Mouse (Mus musculus): ENCODE measurements around the gene Trpc6.

Trpc6 gene

DNA sequence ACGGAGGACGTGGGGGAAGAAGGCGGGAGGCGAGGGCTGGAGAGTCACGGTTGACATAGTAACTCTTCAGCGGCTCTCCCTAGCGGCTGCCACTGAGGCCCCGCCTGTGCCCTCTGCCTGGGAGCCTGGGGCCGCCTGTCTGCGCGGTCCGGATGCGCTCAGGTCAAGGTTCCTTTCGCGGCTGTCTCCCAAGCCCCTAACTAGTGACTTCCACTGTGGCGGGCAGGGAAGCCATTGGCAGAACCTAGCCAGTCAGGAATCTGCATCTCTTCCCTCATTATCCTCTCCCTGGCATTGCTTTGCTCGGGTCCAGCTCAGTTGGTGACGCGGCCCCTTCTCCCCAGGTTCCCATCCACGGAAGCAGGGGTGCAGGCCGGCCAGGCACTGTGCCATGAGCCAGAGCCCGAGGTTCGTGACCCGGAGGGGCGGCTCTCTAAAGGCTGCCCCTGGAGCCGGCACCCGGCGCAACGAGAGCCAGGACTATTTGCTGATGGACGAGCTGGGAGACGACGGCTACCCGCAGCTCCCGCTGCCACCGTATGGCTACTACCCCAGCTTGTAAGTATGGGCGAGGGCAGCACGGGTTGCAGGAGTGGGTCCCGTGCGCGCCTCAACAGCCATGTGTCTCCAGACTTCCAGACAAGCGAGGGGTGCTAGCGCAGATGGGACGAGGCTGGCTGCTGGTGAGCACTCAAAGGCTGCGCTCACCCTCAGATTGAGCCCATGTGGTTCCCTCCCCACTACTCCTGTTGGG lies at the start of gene Trpc6:
Trpc6 (plus strand) TSS at position 102 of the 754 bp plus-strand sequence.
- DNase-seq (ENCODE audit: low read depth): no peak

DNA sequence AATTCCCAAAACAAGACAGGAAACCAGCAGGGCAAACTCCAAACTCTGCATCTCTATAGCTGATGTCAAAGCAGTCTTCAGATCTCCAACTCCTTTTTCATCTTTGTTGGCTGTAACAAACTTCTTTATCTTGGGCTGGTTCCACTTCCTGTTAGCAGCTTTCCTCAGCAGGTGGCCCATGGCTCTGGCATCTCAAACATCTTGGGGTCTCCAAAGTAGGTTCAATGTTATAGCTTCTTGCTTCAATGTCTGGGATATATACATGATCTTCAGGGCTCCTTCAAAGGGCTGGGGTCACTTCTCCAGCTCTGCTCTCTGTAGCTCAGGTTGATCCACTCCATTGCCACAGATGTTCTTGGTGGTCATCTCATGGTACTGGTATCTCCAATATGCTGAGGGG lies 23.0 kb upstream of the Trpc6 start:
- no peak for DNase-seq (ENCODE audit: low read depth)

DNA sequence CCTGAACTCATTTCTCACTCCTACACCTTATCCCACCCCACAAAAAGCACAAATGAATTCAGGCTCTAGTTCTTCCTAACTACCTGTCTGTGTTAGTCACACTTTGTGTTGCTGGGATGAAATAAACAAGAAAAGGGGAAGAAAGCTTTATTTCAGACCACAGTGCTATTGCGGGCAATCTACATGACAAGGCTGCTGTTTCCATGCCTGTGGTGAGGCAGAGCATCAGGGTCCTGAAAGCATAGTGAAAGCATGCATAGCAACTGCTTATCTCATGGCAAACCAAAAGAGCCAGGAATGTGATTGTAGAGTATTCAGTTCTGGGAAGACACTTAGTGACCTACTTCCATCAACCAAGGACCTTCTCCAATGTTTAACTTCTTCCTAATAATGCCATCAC lies 10.3 kb upstream of the Trpc6 start:
- DNase-seq (ENCODE audit: low read depth): no peak

DNA sequence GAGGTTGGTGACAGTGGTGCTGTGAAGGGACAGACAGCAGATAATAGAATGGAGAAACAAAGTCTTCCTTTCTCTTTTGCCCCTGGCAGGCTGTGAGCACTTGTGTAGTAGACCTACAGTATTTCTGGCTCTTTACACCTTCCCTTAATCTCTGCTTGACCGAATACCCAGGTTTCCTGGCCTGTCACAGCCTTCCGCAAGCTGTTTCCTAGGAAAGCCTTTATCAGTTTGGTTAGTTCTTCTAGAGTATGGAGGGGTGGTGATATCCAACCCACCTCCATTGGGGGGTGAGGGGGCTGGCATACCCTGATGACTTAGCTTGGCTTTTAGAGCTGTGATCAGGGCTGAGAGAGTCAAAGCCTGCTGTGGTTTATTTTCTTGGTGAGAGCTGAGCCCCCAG lies 1.3 kb downstream of the Trpc6 start:
- DNase-seq (ENCODE audit: low read depth): no peak

DNA sequence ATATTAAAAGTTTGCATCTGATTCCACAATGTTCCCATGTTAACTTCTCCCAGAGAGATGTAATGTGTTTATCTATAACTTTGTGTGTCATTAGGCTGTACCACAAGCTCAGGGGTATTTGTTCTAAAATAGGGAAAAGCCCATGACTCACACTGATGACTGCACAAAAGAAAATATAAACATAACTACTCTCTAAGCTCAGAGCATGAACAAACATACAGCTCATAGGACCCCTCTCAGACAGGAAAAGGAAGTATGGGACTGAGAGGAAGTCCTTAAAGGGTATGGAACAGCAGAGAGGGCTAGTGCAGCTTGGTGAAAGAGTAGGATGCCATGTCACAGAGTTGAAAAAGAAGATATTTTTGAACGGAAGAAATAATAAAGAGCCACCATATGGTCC lies 14.6 kb downstream of the Trpc6 start:
- no peak for DNase-seq (ENCODE audit: low read depth)

DNA sequence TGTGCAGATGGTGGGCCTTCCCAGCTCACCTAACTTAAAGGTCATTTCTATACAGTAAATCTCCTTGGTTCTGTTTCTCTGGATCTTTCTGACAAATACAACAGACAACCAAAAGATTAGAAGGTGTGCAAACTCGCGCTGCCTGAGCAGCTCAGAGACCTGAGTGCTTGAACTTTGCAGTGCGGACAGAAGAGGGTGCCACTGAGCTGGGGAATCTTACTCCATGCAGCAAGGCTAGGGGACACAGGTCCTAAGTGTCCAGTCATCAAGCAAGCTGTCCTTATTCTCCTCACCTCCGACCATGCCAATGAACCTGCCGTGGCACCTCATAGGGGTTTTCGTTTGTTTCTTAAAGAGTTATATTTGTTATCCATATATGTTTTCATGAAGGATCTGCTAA lies 48.7 kb downstream of the Trpc6 start:
- DNase-seq (ENCODE audit: low read depth): peak; percentile 4

DNA sequence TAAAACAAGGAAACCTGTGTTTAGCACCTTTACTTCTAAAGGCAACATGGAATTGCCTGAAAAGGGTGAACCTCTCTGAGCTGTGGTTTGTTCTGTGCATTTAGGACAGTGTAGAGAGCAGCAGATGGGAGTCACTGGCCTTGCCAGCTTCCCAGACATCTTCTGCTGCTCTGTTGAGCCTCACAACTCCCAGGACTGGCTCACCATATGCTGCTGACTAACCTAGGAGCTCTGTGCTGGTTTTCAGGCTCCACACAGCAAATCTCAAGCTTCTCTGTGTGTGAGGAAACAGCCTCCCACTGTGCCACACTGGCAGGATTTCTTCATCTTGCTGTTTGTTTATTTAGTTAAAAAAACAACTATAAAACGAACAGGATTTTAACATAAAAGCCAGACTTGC lies 53.1 kb downstream of the Trpc6 start:
- no peak for DNase-seq (ENCODE audit: low read depth)

DNA sequence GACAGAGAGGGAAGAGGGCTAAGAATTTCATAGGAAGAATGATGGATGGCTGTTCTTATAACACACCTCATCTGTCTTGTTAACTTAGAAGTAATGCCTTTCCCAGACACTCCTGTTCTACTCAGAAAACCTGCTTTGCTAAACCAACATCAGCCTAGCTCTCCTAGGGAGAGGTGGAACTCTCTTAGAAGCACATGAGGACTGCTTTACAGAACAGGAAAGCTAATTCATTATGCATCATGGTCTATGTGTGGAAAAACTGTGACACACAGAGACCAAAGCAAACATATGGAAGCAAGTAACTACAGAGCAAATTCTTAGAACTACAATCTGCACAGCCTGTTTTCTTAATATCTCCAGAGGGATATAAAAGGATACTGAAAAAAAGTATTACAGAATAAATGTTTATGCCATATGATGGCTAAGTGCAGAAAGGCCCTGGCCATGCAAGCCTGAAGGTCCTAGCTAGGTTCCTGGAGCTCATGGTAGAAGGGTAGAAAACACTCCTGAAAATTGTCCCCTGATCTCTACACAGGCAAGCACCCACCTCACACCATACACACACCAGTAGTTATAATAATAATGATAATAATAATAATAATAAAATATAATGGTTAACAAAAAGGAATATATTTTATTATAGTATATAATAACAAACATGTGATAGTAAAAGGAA lies 63.0 kb downstream of the Trpc6 start:
- no peak for DNase-seq (ENCODE audit: low read depth)

DNA sequence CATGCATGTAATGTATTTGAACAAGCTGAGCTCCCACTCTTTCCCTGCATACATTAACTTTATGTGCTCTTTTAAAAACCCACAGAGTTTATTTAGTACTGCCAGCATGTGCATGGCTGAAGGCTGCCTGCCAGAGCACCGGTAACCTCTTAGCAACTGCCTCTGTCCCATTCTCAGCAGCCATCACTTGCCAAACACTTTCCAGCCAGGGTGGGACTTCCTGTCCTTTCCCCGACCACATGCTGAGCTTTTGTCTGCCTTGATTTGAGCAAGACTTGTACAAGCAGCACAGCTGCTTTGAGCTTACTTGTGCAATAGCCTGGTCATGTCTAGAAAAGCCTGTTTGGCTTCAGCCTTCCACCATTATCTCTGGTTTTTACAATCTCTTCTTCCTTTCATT lies 90.4 kb downstream of the Trpc6 start:
- no peak for DNase-seq (ENCODE audit: low read depth)

DNA sequence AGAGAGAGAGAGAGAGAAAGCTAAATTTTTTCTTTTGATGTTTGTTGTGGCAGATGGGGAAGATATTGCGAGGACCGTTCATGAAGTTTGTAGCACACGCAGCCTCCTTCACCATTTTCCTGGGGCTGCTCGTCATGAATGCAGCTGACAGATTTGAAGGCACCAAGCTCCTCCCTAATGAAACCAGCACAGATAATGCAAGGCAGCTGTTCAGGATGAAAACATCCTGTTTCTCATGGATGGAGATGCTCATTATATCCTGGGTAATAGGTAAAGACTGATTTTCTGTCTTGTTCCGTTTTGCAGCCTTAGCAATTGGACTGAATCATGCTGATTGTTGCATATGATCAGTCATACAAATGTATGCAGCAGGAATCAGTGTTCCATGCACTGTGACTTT lies 99.5 kb downstream of the Trpc6 start:
- DNase-seq (ENCODE audit: low read depth): no peak

DNA sequence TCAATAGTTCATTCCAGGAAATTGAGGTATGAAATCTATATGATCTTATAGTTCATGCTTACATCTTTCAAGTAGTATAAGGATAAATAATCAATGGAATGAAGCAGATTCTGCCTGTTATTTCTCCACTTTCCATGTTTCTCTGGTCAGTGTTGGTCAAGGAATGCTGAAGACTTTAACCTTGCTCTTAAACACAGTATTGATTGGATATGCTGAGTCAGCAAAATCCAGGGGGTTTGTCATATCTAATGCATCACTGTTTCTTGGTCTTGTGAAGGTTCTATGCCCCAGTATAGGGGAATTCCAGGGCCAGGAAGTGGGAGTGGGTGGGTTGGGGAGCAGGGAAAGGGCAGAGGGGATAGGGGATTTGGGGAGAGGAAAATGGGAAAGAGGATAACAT lies 111.4 kb downstream of the Trpc6 start:
- DNase-seq (ENCODE audit: low read depth): no peak

DNA sequence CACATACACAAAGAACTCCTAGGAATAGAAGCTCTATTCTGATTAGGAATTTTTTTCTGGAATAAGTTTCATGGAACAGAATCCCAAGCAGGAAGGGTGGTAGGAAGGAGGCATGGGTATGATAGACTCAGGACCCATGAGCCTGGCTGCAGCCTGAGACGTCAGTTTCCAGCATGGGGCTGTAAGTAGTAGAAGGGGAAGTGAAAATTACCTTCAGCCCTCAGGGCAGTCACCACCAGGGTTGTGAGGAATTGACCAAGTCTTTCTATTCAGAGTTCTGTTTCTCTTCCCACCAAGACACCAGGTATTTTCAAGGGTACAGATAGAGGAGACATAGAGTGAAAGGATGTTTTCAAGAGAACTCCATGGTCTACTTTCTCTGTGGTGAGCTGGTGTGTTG lies 129.0 kb downstream of the Trpc6 start:
- no peak for DNase-seq (ENCODE audit: low read depth)

DNA sequence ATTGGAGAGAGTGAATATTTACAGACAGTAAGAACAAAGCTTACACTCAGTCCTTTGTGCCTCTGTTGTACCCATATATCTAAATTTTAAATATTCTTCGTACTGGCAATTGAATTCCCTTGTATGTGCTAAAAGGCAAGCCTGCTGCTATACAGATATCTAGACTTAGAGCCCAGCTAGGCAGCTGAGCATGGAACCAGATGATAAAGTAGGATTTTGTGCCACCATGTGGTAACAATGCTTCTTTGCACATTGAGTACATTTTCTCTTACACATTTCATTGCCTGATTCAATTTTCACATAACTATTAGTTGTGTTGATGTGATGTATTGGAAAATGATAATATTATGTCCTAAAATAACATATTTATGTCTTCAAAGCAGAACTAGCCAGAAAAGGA lies 132.7 kb downstream of the Trpc6 start:
- peak; percentile 6 for DNase-seq (ENCODE audit: low read depth)

DNA sequence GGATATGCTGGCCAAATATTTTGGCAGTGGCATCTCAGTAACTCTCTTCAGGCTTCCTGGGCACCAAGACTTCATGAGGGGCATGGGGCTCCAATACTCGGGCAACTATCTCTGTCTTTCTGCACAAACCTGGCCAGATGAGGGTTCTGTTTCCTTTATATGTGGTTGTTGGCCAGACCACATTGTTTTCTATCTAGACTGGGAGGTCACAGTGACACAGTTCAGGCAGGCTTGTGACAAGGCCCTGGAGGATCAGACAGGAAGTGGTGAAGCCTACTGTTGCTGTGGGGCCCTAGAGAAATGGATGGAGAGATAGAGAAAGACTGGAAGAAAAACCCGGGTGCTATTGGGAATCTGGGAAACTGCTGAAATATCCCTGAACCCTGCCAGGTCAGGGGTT lies 149.2 kb downstream of the Trpc6 start:
- no peak for DNase-seq (ENCODE audit: low read depth)

DNA sequence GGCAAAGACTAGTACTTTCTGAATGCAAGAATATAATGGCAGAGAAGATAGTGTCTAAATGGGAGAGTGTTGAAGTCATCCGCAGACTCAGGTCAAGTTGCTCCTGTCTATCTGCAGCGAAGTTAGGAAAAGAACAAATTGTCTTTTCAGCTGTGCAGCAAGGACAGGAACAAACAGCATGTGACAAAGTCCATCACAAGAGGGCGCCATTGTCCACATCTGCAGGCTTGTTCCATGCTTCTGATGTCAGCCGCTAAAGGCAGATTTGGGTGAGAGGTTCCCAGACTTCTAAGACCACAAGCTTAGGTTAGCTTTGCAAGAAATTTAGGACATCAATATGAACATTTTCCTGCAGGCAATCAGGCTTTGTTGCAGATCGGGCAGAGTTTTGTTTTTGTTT lies 156.7 kb downstream of the Trpc6 start:
- peak; percentile 82 for DNase-seq (ENCODE audit: low read depth)

DNA sequence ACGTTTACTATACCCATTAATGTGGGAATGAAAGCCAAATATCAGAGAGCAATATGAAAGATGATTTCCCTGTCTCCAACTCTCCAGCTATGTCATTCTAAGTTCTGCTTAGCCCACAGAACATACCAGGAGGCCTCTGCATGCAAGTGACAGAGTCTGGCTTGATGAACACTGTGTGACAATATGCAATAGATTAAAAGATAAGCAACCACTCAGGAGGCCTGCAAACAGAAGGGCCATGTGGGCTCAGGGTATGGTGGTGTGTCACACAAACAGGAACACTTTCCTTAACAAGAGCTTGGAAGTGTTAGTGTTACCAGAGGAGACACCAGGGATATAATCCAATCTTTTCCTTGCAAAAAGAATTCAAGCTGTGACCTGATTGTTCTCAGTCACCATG lies 159.6 kb downstream of the Trpc6 start:
- no peak for DNase-seq (ENCODE audit: low read depth)

DNA sequence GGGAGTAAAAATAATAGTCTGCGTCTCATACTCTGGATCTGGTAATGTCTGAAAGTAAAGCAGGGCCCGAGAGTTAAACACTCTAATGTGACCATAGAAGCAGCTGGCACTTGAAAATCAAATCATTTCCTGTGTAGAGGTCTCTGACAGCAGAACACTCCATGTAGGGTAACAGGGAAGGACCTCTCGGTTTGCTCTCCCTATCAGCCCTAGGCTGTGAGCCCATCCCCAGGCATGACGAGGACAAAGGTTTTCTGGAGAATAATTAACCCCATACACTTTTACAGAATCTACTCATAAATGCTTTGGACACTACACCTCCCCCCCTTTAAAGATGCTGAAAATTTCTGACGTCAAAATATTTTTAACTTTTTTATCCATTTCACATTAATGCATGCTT lies 160.0 kb downstream of the Trpc6 start:
- DNase-seq (ENCODE audit: low read depth): no peak

DNA sequence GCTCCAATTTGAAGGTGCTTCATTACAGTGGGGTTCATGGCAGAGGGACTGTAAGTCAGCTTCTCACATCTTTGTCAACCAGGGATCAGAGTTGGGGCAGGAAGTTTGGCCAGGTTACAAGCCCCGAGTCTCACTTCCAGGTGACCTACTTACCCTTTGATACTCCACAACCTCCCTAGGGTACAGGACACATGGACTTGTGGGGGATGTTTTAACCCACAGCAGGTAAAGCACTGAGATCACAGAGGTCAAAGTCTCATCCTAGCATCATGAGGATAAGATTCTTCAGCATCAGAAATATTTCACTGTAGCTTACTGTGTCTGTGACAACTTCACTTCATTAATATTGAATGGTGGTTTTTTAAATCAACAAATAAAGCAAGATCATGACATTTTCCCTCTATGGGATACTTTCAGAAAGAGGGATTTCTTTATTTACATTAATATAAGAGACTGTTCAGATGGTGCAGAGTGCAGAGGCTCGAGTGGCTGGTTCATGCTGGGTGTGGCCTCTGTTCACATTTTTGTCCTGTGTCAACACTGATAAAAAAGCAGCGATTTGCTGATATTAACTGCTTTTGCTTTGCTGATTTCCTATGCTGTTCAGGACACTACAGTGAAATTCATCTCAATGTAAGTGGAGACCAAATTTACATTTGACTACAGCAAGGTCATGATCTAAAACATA lies 166.3 kb downstream of the Trpc6 start:
- DNase-seq (ENCODE audit: low read depth): no peak

DNA sequence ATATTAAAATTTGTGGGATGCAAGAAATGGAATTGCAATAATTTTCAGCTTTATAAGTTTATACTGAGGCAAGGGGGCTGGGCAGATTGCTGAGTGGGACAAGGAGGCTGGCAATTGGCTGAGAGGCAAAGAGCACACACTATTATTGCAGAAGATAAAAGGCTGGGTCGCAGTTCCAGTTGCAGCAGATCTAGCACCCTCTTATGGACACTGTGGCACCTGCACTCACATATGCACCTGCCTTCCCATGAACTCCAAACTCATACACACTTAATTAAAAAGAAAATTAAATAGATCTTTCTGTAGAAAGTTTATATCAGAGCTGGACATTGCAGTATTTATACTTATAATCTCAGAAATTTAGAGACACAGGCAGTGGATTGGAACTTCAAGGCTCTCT lies 175.1 kb downstream of the Trpc6 start:
- no peak for DNase-seq (ENCODE audit: low read depth)

DNA sequence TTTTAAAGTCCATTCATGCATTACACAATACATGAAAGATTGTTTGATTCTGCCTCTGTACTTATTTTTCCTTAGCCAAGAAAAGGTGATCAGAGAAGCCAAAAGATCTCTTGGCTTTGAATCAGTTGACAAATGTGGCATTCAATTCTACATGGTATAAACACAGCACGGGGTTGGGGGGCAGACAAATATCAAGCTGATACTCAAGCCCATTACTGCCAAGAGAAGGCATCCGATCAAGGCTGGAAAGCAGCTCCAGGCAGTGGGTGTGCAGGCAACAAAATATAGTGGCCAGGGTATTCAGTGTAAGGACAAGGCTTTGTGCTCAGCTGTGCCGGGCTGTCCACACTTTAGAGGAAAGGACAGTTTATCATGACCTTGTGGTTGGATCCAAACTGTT lies 185.1 kb downstream of the Trpc6 start:
- no peak for DNase-seq (ENCODE audit: low read depth)
